Mouse (Mus musculus) MEL-GATA-1-ER (cell line): ENCODE results near the gene Naaladl1.

Experiments used
- DNase-seq: peaks from one replicate; pipeline ENCODE4 v3.0.0-alpha.2; 2012; ENCODE audit warnings: low read depth; ENCODE audit errors: extremely low read depth

Naaladl1 gene

GRCm38 (mm10) chr19:6082156-6082555 is 23.4 kb upstream of the Naaladl1 start, which contains the start of gene Gm28374:
Gene Gm28374 (minus strand): TSS chr19:6082256.
- DNase-seq: no peak

- DNase-seq: peak; percentile 98
These were observed 20.9 kb upstream of the Naaladl1 start, which contains the start of the genes Zfpl1 and Cdca5 for GRCm38 (mm10) chr19:6084478-6085248. Gene Zfpl1 (minus strand): TSS chr19:6084956. Gene Cdca5 (plus strand): TSS chr19:6084983.

DNA sequence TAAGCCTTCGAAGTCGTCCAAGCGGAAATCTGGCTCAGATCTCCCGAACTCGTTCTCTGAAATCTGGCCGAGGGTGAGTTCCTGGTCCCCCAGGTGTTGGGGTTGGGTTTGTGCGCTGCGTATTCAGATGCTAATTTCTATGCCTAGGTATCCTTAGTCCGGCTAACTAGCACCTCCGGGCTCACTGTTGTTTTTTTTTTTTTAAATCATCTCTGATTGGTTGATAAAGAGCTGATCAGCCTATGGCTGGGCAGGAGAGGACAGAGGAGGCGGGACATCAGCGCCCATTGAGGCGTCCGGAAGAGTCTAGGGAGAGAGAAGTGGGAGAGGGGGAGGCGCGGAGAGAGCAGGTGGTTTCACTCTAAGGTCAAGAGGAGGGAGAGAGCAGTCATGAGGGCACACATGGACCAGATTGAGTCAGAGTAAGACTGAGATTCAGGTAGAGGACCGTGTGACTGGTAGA is 20.1 kb upstream of the Naaladl1 start:
- DNase-seq: peak; percentile 82

GRCm38 (mm10) chr19:6088841-6089240 is 16.7 kb upstream of the Naaladl1 start:
- DNase-seq: no peak

DNA sequence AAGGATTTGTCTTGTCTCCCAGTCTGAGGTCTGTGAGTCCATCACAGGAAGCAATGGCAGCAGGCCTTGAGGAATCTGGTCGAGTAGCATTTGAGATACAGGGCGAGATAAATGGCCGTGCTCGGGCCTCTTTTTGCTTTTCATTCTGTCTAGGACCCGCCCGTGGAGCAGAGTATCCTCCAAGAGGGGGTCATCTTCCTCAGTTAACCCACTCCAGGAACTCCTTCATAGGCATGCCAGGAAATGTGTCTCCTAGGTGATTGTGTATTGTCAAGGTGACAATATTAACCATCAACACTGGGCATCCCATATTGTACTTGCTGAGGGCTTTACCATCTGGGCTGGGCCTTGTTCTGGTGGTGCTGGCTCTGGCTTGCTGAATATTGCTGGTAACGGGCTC is 11.5 kb upstream of the Naaladl1 start, which contains the start of gene AC131692.1:
TSS of gene AC131692.1 (plus strand) at position 301 of the 400 bp plus-strand sequence.
- DNase-seq: no peak

GRCm38 (mm10) chr19:6097847-6098246 is 7.7 kb upstream of the Naaladl1 start:
- no peak for DNase-seq

DNA sequence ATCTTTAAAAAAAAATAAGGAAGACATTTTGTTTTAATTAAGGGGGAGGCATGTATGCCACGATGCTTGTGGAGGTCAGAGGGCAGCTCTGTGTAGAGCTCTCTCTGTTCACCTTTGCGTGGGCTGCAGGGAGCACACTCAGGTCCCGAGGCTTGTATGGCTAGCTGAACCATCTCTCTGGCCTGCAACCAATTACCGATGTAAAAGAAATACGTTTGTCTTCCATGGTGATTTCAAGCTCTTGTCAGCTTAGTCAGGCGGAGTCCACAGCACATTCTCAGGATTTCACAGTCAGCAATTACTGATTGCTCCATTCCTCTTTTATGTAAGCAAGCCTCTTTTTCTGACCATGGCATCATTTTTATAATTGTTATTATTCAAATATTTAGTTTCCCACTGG is 4.4 kb upstream of the Naaladl1 start:
- DNase-seq: no peak

- DNase-seq: no peak
These were observed 3.3 kb upstream of the Naaladl1 start for GRCm38 (mm10) chr19:6102169-6102853.

GRCm38 (mm10) chr19:6104476-6104875 is 1.1 kb upstream of the Naaladl1 start:
- peak; percentile 72 for DNase-seq

DNA sequence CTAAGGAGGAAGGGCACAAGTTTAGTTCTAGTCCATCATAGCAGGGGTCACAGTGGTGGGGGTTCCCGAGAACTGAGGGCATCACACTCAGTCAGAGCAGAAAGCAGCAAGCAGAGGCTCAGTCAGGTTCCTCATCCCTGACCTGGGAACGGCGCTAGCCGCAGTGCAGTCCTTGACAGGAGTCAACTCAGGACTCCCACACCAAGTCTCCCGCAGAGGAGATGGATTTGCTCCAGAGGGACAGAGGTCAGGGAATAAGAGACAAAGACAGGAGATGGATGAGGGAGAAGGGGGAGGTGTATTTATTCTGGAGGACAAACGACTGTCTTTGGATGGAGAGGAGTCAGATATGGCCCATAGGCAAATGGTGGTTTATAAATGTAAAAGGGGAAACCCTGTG is 7.5 kb downstream of the Naaladl1 start:
- no peak for DNase-seq

DNA sequence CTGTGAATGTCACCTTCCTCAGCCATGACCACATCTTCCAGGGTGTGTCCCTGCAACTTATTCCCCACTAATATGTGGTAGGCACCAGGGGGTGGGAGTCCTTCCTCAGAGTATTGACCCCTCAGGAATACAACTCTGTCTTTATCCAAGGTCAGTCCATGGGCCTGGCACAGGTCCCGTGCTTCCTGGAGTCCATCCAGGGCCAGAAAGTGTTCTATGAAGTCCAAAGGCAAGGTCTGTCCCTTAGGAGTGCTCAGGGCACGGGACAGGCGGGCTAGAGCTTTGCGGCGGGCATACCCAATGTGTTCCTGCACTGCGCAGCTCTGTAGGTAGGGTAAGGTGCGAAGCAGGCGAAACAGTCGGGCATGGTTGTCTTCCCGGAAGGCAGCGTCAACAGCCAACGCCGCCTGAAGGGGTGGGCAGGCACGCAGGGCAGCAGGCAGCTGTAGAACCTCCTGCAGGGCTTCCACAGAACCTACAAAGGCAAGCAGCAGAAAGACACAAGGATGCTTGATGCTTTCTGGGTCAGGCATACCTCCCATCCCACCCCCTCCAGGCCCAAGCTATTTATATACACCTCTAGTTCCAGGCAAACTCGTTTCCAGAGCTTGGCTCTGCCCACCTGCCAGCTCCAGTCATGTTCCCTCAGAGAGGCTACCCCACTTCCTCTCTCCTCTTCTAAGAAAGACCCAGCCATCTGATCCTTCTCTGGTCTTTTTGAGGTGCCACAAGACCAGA is 10.7 kb downstream of the Naaladl1 start:
- DNase-seq: no peak

- peak; percentile 35 for DNase-seq
These were observed 11.9 kb downstream of the Naaladl1 start for GRCm38 (mm10) chr19:6117346-6117985.

DNA sequence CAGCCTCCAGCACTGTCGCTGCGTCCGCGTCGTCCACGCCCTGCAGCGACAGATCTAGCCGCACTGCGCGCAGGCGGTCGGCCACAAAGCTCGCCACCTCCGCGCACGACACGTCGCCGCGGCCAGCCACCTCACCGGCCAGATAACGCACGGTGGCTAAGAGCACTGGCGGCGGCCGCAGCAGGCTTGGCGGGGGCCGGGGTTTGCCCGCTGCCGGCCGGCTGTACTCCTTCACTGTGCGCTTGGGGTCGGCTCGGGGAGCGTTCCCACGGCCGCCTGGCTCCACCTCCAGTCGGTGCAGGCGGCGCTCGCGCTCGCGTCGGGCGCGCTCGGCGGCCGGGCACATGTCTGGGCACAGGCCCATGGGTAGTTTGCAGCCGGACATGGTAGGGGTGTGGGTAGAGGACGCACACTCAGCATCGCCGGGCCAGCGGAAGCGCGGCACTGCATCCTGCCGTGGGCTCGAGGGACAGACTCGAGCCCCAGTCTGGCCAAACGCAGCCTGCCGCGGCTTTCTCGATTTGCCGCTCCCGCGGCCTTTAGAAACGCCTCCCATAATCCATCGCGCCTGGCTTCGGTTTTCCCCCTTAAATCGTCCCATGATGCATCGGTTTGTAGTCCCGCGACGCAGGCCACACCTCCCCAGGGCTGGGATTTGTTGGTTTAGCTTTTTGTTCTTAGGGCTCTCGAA is 12.5 kb downstream of the Naaladl1 start, which contains the start of gene Sac3d1:
TSS of gene Sac3d1 (minus strand) at position 665 of the 691 bp plus-strand sequence.
- DNase-seq: peak; percentile 94

DNA sequence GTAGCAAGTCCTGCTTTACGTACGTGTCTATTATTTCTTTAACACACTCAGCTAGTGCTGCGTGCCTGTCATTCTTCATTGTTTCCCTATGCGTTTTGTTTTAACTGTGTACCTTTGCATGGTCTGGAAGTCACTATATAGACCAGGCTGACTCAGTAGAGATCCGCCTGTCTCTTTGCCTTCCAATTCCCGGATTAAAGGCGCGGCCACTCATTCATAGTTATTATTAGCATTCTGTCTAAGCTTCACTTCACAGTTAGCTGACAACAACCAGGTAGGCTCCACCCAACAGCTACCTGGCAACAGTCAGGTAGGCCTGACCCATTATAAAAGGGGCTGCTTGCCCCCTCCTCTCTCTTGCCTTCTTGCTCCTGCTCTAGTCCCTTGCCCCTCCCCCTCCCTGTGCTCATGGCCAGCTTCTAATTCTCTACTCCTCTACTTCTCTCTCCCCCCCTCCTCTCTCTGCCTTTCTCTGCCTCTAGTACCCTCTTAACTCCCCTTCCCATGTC is 13.1 kb downstream of the Naaladl1 start:
- DNase-seq: no peak

DNA sequence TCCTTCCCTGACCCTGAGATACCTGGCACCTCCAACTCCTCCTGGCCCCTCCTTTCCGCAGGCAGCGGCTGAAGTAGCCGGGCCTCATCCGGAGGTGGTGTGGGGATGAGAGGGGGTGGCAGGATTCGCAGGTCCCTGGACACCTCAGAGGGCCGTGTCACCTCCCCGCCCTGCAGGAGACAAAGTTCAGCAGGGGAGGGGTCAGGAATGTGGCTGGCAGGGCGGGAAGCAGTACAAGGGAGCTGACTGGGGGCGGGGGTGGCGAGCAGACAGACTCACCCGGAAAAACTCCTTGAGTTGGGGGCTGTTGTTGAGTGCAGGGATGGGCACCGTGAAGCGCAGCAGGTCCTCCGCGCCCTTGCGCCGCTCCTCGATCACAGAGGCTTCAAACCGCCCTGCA is 16.2 kb downstream of the Naaladl1 start:
- DNase-seq: no peak

DNA sequence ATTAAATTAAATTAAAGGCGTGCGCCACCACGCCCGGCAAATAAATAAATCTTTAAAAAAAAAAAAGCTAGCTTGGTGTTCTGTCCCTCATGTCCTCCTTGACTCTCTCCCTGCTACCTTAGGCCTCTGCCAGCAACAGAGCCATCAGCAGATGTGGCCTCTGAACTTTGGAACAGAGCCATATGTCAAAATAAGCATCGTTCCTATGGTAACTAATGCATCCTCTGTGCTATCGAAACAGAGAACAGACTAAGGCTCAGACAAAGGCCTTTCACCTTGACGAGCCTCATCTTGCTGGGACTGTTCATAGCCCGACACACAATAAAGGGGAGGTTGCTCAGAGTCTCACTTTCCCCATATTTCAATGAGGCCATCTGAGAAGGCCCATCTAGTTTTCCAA is 17.7 kb downstream of the Naaladl1 start:
- DNase-seq: no peak

GRCm38 (mm10) chr19:6124898-6125297 is 19.3 kb downstream of the Naaladl1 start:
- no peak for DNase-seq

- DNase-seq: peak; percentile 62
These were observed 20.7 kb downstream of the Naaladl1 start for GRCm38 (mm10) chr19:6126289-6126688.

DNA sequence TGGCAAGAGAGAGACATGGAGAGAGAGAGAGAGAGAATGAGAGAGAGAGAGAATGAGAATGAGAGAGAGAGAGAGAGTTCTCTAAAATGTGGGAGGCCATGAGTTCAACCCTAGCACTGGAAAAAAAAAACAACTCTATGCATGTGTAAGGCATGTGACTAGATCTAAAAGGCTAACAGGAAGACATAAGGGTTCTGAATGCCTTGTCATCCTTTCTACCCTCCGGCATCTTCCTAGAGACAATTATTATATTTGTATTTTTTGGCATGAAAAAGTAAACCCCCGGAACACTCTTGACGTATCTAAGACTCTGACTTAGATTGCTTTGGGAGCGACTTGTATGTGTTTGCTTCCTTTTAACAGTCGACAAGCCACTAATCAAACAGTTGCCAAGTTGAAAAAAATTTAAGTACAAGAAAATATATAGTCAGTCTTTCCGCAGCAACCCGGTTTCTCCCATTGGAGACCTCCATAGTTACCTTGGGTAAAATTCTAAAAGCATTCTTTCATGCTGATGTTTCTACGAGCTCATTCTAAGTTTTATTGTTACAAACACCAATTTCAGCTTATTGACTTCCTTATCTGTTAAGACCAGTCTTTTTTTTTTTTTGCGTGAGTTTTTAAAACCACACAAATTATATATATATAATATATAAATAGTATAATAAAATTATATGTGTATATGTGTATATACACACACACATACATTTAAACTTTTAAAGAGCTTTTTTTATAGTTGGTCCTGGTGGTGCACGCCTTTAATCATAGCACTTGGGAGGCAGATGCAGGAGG is 21.4 kb downstream of the Naaladl1 start:
- DNase-seq: no peak
